Mouse (Mus musculus) c-Kit-negative CD71-positive TER-119-positive erythroid progenitor cells, embryonic 14.5 days (primary cell): Measurements from ENCODE around the gene Nfkb1.

ENCODE experiments used
- DNase-seq: peaks from one replicate; pipeline ENCODE4 v3.0.0-alpha.2; 2013; ENCODE audit warnings: low read depth, low spot score

Nfkb1 gene

DNA sequence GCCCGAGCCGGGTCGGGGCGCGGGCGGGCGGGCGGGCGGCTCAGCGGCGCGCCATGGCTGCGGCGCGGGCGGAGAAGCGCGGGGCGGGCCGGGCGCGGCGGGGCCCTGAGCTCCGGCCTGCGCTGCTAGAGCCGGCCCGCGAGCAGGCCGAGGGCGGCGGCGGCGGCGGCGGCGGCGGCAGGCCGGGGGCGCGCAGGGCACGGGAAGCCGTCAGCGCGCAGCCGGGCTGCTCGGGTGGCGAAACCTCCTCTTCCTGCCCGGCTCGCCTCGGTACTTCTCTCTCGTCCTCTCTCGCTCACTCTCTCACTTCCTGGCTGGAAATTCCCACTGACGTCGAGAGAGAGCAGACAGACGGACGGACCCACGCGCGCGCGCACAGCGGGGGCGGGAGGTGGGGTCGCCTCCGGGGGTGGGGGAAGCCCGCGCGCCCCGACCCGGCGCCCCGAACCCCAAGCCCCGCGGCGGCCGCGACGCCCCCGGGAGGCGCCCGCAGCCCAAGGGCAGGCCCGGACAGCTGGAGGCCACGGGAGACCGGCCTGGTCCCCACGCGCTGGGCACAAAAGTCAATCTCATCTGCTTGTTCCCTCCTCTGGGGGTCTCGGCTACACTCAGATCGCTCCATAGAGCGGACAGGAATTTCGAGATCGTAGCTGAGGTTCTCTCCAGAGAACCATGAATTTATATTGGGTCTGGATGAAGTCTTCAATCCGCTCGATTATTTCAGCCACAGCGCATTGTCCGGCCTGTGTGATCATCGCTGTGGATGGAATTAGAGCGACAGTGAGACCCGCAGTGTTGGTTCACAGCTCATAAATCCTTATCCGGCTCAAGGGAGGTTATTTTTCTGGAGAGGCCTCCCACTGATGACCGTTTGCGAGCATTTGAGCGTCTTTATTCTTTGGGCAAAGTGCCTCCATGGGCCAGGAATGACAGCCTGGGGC is at the start of gene Nfkb1:
Gene Nfkb1, minus strand, starts transcription at position 357 of the 941 bp plus-strand sequence.
- DNase-seq = no peak

DNA sequence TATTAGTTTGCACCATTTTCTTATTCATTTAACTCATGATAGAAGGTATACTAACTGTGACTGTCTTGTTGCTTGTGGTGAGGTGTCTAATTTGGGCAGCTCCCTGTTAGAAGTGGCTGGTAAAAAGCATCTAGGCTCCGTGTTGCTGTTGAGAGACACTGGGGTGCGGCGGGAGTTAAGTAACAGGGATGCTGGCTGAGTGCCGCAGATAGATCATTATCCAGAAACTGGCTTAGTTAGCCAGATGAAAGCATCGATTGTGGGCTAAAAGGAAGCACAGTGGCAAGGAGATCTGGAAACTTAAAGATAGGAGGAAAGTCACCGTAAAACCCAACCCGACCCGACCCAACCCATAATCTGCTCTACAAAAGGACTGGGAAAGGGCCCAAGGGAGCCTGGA is 49.4 kb upstream of the Nfkb1 start:
- no peak for DNase-seq

DNA sequence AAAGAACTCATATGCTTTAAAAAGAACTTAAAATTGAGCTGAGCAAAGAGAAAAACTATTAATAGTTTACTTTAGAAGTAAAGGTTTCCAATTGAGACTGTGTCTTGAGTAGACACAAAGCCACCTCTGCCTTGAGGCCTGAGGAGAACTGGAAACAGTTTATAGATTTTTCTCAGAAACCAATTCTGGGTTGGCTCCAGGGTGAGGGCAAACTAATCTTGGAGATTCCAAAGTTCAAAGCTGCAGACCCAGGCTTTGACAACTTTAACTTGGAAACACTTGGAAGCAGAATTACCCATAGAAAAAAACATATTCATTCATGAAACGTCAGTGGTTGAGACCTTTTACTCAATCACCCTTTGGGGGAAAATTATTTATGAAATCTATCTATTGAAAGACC is 43.4 kb upstream of the Nfkb1 start:
- DNase-seq = no peak

DNA sequence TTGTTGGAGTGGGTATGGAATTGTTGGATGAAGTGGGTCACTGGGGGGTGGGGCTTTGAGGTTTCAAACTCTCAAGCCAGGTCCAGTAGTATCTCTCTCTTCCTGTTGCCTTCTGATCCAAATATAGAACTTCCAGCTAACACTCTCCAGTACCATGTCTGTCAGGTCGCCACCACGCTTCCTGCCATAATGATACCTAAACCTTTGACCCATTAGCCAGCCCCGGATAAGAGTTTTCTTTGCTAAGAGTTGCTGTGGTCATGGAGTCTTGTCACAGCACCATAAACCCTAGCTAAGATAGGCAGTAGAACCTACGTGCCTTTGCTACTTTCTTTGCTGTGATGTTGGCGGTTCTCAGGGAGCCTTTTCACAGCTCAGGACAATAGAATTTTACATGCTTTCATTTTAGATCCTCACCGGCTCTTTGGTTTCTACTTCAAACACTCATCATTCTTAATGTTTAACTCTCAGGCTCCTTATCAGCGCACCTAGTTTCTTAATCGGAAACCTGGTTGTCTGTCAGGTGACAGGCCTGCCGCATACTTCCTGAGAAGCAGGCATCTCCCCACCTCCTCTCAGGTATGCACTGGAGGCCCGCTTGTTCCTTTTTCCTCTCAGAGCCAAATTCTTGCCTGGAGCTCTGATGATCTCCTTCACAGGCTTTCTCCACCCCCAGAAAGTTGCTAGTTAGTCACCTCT is 41.5 kb upstream of the Nfkb1 start:
- no peak for DNase-seq

DNA sequence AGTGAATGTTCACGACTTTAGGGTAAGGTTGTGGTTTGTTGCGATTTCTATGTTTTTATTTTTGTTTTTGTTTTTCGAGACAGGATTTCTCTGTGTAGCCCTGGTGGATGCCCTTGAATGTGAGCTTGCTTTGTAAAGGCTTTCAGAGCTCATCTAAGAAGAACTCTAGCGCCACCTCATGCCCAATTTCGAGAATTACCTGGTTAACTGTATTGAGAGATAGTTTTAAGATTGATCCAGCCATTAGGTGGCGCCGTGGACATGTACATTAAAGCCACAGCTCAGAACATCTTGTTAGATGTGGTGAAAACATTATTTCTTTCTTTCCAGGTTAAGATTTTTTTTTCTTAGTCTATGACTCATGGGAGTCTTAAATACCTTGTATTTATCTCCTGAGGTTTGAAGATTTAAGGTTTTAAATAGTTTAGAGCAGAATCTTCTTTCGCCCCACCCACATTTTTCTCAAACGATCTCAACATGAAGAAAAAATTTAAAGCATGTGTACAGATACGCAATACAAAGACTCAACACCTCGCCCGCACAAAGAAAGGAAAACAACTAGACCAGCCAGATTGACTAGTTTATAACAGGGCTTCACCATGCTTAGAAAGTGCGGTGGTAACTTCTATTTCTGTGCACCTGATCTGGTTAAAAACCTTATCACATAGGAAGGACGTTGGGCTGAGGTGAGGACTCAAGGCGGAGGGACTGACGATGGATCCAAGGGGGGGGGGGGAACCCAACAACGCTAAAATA is 40.1 kb upstream of the Nfkb1 start:
- peak; percentile 74 for DNase-seq

DNA sequence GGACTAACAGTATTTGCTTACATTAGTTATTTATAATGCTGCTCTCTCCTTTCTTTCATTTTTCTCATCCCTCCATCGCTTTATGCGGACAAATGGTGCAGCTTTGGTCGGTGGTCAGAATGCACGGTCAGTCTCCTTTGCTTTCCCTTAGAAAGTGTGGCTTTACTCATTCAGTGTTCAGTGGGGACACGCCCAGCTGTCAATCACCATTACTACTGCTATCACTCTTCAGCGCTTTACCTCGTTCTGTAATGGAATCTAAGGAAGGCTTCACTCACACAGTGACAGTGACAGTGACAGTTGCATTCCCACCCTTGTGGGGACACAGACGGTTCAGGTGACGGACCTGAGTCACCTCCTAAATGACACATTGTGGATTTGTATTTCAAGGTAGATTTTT is 39.4 kb upstream of the Nfkb1 start:
- DNase-seq = no peak

DNA sequence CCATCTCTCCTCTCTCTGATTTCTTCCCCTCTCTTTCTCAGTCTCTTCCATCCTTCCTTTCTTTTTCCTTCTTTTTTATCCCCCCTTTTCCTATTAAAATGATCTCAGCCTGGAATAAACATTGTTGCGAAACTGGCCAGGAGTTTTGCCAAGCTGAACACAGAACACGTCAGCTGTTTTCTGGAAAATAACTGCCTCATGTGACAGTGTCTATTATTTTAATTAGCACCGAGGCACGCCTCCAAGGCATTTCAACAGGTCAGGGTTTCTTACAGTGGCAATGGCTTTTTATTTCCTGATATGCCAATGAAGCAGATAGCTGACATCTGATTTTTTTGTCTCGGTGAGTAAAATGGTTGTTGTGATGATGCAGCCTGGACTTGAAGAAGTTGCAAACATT is 38.2 kb upstream of the Nfkb1 start:
- no peak for DNase-seq

DNA sequence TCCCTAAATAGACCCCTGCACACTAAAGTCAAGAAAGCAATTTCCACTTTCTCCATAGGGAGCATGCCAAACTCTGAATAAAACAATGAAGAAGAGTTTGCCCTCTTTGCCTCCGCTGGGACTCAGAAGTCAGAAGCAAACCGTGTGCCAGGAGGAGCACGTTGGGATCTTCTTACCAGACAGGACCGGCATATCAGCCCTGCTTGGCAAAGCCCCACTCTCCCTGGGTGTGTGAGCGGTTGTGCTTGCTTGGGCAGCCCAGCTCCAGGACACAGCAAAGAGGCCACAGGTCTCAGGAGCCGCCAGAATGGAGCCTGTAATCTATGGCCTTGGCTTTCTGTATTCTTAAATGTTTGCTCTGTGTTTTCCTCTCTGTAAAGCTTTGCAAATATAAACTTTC is 37.6 kb upstream of the Nfkb1 start:
- no peak for DNase-seq

DNA sequence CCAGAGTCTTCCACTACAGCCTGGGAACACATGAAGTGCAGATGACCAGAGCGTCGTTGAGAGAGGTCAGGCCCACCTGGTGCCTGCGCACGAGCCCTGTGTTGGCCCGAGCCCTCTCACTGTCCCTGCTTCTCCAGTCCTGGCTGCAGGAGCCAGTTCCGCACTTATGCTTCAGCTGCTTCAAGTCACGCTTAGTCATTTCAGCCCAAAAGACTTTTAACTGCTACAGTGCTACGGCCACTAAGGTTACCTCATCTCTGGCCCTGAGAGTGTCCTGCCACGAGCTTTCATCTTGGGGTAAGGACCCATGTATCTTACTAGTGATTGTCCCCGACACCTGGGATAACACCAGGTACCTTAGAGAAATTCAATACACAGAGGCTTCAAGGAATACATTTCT is 36.0 kb upstream of the Nfkb1 start:
- DNase-seq = no peak

DNA sequence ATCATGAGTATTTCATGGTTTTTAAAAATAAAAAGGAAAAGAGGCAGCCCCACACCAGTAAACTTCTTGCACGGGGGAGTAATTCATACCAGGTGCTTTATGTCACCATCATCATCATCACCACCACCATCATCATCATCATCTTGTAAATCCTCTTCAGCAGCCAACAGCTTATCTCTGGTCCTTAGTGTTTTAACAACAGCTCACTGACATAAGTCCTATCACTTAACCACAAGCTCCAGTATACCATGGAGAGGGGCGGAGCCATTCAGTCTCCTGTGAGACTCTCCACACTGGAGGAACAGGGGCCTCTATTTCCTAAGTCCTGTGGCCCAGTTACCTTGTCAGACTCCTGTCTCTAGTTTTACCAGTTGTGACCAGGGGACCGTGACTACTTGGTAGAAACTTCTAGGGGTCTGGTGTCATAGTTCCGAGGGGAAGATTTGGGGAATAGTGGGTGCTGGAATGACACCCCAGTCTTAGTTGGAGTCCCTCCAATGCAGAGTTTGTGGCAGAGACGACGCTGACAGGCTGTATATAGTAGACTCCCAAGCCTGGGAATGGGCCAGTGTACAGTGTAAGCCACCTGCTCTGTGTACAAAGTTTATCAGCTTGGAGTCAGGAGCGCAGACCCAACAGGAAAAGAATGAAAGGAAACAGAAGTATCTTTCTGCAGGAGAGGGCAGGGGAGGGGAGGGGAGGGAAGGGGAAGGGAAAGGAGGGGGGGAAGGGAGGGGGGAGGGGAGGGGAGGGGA is 35.4 kb upstream of the Nfkb1 start:
- DNase-seq = no peak

DNA sequence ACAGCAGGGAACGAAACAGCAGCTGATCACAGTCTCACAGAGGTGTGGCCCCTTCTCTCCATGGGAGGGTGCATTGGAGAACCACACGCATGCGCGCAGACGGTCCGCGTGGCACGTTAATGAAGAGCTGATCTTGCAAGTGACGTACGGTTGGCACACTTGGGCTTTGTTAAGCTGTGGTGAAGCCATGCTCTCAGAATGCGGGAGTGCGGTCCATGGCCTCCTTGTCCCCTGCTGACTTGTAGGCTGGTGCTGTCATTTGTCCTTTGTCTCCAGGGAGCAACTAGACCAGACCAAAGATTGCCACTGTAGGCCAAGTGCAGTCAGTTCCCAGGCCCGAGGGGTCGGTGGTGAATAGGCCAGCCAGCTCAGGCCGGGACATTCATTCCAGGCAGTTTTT is 34.7 kb upstream of the Nfkb1 start:
- DNase-seq = no peak

DNA sequence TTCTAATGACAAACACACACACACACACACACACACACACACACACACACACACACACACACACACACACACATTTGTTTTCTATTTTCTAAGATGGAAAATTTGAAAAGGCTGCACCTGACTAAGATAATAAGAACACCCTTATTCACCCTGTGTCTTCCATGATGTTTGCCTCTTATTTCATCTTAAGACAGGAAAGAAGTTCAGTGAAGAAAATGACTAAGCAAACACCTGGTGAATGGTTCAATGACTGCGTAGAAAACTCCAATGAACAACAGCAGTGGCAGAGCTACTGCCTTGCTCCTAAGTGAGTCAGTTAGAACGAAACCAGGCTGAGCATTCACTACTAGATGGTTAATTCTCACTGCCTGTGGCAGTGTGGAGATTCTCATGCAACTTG is 30.8 kb upstream of the Nfkb1 start:
- no peak for DNase-seq

DNA sequence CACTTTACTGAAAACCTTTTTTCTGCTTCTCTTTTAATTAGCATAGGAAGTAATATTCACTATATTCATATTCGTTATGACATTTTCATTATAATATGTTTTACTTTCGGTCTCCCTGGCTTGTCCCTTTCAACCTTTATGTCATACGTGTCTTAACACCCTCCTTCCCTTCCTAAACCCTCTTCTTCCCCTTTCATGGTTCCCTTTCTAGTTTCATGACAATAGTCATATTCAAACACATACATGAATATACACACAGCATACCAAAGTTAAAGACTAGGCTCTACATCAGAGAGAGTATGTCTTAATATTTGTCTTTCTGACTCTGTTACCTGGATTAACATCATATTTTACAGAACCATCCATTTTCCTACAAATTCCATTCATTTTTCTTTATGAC is 28.6 kb upstream of the Nfkb1 start:
- no peak for DNase-seq

DNA sequence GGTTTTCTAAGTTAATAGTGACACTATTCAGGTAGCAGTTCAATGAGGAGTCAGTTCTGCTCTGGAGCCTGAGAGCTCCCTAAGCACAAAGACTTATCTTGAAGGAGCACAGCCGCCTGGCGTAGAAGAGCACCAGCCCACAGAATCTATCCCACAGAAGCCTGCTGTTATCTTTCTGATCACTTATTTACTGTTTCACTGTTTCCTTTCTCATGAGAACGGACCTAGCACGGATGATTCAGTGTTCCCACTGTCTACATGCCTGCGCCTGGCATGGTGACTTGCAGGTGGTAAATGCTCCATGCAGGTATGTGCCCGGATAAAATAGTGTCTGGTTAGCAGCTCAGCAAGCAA is 27.8 kb upstream of the Nfkb1 start:
- DNase-seq = no peak

DNA sequence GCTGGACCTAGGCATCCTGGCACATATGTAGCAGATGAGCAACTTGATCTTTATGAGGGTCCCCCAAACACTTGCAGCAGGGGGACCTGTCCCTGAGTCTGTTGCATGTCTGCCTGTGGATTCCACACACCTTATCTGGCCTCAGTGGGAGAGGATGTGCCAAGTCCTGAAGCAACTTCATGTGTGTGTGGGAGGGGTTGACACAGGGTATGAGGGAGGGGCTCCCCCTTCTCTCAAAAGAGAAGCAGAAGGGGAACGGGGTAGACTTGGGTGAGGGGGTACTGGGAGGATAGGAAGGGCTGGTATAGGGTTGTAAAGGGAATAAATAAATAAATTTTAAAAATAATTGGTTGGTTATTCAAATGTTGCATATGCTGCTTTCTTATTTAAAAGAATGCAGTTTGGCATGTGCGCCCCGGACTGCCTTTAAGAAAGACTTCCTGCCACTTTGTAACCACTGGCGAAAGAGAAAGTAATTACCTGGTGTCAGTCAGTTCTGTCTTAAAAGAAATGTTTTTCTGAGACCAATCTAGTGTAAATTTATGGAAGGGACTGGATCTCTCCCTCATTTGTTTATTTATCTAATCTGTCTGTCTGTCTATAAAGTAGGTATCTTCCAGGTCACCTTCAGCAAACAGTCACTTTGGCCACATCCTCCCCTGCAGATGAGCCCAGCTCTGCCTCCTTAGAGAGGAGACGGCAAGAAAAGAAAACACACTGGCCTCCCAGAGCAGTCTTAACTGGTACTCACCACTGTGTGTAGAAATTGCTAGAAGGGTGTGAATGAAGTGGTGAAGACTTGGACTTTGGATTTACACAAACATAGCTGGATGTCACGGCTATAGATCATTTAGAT is 27.2 kb upstream of the Nfkb1 start:
- DNase-seq = no peak

DNA sequence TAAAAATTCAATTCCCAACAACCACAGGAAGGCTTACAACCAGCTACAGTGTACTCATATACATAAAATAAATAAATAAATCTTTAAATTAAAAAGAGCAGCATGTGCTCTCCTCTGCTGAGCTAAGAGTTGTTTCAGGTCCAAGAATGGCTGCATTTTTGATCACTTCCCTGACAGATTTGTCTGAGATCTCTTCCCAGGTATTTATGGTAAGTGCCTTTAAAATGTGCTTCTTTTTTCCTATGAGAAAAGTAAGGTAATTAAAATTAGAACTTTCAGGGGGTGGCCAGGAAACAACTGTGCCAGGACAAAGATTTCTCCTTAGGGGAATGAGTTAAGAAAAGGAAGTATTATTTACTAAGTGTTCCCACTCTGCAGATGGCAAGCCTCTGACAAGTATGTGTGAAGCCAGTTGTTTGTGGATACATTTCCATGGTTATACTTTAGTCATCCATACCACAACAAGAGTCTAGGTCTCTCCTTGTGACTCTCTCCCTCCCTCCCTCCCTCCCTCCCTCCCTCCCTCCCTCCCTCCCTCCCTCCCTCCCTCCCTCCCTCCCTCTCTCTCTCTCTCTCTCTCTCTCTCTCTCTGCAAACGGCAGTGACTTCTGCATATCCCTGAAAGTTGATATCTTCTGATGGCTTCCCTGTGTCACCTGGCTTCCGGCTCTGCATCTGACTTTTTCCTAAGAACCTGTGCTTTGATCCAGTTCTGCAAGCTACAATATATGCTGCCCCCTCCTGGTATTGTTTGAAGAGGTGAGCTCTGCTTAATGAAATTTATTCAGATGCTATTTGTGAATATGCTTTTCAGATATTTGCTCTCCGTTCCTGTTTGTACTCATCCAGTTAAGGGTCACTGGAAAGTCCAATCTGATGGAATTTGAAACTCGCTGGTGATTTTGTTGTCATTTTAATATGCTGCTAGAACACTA is 21.9 kb upstream of the Nfkb1 start:
- DNase-seq = no peak

DNA sequence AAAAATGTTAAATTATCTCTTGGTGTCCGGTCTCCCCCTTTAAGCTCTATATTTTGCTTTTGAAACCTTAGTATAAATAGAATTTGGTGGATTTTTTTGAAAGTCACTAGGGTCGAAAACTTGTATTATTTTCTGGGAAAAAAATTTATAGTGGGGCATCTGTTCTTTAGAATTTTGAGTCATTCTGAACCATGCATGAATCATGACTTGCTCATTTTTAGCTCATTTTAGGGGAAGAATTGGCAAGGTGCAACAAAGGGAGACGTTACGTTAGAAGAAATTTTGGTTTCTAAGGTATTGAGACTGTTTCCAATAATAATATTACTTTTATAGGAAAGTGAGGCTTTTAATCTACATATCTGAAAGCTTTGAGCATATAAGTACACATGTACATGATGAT is 20.3 kb upstream of the Nfkb1 start:
- DNase-seq = no peak

DNA sequence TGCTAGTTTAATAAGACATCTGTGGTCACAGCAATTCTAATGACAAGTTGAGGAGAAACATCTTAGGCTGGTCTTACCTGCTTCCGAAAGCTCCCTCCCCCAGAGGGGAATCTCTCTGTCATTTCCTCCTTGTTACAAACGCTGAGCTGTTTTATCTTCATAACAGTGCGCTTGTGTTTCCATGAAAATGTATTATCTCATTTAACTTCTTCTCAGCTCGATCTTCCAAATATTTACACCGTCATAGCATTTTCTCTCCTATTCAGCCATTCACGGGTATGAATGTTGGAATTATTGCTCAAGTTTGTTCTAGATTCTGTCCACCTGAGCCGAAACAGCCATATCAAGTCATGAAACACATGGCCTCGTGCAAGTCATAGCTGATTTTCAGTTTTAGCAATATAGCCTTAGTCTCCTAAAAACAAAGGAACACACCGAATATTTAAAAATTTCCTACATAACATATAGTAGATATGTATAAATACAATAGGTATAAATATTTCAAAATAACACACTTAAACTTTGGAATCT is 19.8 kb upstream of the Nfkb1 start:
- no peak for DNase-seq

DNA sequence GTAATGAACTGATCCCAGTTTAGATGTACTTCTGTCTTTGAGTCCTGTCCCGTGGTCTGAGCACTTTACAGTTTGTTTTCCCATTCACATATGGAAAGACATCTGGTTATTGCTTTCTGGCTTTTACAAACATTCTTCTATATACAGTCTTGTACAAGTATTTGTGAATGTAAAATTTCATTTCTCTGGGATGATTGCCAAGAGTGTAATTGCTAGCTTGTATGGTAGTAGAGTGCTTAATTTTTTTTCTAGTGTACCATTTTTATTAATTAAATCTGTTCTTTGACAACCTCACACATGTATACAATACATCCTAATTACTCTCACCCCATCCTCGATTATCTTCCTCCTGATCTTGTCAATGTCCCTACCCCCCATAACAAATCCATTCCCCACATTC is 12.0 kb upstream of the Nfkb1 start:
- no peak for DNase-seq
